Mouse (Mus musculus) spleen, postnatal 10 days (tissue): ENCODE measurements at regions not wholly inside any gene's neighbourhood (a gene's known extent, or its start where the extent isn't known, plus 50 kb on each side); places are given as distances from the start of the nearest gene placed in this dataset.

Experiments
- DNase-seq, 2 experiments: peaks; one replicate each; pipeline ENCODE4 v3.0.0; 2021 to 2022; ENCODE audit warnings: low spot score in 2 of 2

DNA sequence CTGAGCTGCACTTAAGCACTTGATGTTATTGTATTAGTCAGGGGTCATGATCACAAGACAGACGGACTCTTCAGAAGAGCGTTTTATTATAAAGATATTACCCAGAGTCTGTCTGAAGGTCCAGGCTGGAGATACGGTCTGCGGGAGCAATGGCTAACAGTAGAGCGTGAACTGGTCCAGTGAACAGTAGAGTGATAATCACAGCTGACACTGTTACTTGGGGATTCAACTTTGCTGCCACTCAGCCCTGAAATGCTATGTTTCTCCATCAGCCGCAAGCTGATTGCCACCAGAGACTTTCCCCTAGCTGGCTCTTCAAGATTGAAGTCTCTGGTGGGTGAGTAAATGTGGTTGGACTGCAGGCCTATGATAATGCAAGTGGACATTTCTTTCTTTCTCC, 133.1 kb upstream of the Zc3h12c start:
- no peak for DNase-seq

DNA sequence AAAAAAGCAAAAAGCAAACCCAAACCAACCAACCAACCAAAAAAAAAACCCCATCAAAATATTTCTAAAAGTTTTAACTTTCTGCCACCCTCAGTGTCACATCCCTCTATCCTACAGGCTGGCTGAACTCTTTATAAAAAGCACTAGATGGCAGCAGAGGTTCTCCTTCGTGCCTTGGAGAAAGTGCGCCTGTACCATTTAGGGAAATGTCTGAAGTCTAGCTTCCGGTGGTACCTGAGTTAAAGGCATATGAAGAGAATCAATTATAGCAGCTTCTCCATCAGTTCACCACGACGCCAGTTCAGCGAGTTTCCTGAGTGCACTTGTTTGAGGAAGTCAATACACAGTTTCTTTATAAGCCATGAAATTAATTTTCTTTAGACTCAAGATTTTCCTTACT, 130.0 kb upstream of the Zc3h12c start:
- DNase-seq: no peak

DNA sequence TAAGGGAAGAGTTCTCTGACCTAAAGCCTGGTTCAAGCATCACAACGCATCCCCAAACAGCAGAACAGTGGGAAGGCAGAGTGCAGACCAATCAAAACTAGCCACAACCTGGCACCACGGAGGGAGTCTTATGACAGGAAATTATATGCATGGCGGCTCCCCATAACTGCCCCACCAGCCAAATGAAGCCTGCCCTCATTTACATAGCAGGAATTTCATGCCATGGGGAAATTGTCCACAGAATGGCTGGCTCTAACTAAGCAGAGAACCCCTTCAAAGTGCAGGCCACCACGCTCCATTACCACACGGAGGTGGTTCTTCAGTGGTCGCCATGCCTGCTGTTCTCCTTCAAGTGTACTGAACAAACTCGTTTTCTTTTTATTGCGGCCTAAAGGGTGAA, 126.3 kb upstream of the Zc3h12c start:
- DNase-seq: no peak

DNA sequence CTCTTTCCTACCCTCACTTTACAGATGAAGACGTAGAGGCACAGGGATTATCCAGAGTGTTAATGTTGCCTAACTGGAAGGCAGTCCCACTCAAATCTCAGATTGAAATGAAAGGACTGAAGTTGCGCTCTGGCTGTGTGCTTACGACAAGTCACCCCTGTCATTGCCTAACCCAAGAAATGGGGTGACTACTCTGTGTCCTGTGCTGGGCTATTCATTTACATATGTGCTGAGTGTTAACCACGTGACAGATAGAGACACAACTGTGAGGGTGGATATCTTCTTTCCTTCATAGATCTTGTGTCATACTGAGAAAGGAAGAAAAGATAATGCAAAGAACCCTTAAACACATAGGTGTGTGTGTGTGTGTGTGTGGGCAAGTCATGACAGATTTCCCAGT, 120.7 kb upstream of the Zc3h12c start:
- DNase-seq: no peak

DNA sequence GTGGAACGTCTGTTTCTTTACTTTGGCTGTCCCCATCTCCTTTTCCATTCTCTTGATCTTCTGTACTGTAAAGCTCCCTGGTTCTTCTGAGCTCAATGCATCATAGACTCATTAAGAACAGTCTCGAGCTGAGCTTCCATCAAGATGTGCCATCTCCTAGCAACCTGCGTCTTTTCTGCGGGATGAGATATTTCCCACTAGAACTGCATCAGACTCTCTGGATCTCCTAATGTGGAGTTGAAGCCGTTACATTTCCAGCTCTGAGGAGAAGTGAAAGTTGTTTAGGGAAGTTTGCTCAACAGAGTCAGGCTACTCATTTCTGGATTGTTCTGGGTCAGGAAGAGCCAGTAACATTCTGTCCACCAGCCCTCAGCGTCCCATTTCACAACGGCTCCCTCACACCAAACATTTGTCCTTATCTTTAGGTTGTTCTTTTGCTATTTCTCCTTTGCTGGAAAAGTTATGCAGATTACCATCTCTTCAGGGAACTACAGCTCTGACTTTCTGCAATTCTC, 119.4 kb upstream of the Zc3h12c start:
- no peak for DNase-seq

DNA sequence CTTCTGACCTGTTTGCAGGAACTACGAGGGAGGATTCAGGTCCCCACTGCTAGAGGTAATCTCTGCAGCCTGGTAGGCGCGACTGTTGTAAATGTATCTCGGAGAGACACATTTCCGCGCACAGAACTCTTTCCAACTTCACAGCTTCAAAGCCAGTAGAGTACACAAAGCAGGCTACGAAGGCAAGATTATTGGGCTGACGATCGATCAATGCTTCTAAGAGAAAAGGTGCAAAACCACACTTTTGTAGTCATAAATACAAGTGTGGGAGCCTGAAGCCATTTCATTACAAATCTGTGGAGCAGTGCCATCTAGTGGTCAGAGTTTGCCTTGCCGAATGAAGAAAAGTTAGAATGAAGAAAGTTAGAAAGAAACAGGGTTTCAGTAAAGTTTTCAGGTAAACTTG, 118.9 kb upstream of the Zc3h12c start:
- DNase-seq: peak; percentile 49 to 75

DNA sequence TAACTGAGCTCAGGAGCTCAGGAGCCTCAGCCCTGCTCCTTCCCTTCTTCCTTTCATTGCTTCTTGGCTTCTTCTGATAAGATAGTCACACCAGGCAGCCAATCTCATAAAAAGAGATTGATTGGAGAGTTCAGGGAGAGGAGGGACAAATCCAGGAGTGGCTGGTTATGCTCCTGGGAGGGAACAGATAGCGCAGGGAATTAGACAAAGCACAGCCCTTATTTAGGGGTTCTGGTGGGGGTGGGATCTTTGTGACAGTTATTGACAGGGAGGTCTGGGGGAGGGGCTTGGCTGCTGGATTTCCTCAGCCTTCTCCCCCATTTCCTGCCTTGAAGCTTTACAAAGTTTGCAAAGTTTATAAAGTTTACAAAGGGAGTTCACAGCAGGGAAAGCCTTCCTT, 117.7 kb upstream of the Zc3h12c start:
- no peak for DNase-seq

DNA sequence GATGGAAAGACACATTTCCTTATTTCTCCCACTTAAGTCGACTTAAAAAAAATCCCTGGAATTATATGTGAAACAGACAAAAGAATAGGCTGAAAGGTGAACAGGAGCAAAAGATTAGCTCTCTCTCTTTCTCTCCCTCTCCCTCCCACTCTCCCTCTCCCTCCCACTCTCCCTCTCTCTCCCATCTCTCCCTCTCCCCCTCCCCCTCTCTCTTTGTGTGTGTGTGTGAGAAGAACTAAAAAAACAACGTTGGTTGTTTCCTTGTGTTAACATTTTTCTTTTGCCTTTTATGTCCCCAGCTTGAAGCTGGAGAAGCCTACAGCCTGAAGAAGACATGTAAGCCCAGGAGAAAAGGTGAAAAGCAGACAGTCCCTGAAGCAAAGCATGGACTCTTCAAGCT, 115.2 kb upstream of the Zc3h12c start:
- DNase-seq: no peak

DNA sequence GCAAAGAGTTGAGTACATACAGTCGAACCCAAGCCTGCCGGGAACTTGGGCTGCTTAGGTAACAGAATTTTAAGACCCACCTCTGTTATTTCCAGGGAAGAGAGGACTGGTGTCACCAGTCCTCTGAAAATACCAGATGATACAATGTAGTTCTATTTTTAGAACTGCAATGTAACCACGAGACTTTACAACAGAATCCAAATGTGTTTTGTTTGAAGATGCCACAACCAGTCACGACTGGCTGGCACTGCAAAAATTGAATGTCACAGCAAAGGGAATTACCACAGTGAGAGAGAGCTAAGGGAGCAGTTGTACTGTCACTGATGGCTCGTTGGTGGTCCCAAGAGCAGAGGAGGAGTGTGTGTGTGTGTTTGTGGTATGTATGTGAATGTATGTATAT, 112.6 kb upstream of the Zc3h12c start:
- no peak for DNase-seq

DNA sequence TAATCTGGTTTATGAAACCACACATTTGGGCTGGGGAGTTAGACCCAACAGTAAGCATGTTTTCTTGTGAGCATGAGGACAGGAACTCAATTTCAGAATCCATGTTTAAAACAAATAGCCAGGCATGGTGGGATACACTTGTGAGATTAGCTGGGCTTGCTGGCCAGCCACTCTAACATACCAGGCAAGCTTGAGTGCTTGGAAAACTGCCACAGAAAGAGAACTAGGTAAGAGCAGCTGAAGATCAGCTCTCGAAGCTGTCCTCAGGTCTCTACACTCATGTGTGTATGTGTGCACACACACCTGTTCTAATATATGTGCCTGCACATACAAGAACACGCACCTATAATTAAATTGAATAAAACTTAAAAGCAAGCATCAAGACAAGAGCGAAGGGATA, 112.2 kb upstream of the Zc3h12c start:
- no peak for DNase-seq

DNA sequence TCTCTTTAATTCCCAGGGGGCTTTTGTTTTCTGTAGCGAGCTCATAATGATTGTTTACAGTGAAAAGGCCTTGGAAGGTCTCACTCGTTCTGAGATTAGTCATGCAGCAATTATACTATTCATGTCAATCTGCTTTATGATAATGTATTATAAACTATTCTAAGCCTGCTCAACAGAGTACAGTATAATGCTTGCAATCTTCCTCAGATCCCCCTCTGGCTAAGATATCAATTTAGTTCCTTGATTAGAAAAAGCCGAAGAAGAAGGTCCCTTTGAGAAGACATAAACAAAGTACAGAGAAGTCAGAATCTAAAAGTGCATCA, 110.3 kb upstream of the Zc3h12c start:
- no peak for DNase-seq

DNA sequence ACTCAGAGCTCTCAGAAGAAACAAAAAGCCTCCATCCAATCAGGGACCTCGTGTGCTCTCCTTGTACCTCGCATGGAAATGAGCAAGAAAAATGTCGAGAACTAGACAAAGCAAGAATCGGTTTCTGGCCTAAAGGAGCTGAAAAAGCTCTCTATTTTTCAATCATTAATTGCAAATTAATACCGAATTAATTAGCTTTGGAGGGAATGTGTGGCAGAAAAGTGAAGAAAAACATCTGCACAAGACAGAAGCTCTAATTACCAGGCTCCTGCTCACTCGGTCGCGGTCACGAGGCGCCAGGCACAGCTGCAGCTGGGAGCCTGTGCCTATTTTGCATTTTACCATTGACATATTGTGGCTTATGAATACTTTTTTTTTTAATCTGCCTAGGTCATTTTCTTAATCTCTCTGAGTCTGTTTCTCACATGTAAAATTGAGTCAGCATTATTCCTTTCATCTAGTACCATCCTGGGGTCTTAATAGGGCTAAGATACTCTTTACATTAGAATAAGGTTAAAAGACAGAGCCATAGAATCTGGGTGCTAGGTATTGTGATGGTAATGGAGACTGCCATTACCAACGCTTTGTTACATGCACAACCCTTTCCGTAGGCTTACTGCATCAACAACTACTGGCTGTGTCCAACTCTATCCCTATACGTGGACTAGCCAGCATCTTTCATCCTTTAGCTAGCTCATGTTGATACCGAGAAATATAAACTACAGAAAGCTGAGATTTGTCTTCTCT, 109.8 kb upstream of the Zc3h12c start:
- peak in 1 of 2 experiments; percentile 33 for DNase-seq

DNA sequence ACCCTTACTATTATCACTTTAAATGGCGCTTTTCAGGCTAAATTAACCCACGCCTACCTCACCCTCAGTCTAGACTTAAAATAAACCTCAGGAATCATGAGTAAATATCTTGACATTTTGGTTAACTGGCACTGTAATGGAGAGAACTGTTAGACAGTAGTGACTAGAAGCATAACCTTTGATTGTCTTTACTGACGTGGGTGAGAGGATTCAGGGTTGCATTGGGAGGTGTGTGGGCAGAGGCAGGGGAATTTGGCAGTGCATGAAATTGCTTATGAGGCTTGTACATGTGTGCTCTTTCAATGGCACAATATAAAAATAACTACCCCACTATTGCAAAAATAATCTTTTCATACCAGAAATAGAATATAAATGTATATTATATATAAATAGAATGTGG, 105.6 kb upstream of the Zc3h12c start:
- no peak for DNase-seq

DNA sequence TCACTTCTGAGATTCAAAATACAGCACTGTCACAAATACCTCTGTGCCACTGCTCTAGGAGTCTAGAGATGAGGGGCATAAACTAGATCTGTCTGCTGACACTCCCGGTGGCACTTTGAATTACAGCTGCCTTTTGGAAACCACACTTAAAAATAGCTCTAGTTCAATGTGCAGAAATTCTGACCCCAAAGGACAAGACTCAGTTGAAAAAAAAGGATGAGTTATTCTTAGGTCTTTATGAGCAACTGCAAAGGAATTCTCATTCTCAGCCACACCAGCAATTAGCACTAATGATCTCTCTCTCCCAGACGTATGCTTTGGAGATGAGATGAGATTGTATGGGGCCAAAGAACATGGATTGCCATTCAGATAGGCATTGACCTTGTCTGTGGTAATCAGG, 104.3 kb upstream of the Zc3h12c start:
- DNase-seq: no peak

DNA sequence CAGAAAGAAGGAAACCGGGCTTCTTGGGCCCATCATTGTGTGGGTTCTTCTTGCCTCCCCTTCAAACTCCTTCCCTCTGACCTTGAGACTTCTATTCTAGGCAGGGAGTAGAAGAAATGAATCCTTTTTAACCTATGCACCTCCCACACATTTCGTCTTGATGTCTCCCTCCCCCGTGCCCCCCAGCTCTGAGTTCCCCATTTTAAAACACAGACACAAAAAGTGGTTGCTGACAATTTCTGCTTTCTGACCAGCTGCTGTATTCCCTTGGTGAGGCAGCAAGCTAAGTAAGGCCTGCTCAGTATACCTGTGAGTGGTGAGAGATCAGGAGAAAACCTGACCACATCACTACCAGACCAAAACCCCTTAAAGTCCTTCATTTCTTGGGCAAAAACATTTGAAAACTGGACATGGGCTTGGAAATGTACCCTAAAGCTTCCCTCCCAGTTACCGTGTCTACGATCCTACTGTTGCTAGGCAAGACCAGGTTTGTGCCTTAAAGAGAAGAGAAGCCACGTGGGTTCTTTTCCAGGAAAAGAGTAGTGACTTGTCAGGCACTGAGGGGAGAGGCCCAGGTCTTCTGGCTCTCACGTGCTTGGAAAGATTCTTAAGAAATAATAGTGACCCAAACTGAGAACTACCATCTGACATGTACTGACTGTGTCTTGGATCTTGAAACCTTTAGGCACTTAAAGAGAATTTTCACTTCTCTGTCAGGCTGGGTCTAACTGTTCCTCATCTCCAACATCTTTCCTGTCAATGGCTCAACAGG, 103.2 kb upstream of the Zc3h12c start:
- DNase-seq: peak in 1 of 2 experiments; percentile 43

DNA sequence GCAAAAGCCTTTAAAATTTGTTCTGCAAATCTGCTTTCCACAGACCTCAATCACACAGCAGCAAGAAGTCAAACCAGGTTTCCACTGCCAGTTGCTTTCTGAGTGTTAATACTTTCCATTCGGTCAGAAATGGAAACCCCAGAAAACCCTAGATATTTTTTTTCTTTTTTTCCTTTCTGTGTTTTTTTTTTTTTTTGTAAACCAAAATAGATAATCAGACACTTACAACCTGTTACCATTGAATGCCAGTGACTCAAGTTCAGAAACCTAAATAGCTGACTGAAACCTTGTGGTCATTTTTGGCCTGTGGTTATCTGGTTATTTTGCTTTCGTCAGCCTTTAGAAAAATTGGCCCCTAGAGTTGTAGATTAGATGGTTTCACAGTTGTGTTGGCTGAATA, 93.2 kb upstream of the Zc3h12c start:
- DNase-seq: no peak

DNA sequence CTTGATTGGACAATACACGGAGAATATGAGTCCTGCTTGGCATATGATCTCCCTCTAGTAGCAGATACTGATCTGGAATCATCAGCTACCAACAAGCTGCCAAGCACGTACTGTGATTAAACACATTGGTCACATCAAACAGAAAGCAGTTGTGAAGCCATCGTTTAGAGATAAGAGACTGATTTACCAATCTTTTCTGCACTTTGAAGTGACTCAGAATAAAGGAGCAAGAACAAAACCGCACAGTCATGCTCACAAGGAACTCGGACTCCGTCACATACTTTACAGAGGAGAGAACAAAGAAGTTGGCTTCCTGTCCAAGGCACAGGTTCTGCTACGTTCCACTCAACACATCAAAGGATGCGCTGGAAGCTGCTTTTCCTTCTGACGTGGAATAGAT, 91.1 kb upstream of the Zc3h12c start:
- DNase-seq: no peak

DNA sequence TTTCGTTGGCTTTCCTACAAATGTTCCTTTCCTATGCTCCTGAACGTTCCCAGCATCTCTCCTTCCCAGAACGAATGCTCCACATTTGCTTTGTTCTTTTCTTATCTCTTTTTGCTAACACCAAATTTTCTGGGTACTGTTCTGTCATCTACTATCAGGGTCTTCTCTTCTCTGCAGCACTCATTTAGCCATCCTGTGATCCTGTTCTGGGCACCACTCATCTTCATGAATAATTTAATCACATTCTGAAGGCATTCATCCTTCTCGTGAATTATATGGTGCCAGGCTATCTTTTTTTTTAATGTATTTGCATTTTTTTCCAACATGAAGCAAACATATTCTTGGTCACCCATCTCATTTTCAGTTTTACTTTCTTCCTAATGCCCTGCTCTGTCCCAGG, 87.3 kb upstream of the Zc3h12c start:
- DNase-seq: no peak

DNA sequence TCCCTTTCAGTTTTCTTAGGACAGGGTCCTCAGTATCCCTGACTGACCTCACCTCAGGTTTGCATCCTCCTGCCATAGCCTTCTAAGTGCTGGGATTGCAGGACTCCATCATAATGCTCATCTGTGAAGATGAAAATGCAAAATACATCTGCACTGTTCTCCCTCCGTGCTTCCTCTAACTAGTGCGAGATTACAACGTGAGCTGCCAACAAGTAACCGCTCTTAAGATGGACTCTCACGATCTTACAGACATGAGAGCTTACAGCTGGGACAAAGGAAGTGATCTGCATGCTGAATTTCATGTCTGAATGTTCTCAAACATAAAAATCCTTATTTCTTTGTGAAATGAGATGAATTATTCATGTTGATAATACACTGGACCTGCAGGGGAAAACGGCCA, 86.1 kb upstream of the Zc3h12c start:
- no peak for DNase-seq

DNA sequence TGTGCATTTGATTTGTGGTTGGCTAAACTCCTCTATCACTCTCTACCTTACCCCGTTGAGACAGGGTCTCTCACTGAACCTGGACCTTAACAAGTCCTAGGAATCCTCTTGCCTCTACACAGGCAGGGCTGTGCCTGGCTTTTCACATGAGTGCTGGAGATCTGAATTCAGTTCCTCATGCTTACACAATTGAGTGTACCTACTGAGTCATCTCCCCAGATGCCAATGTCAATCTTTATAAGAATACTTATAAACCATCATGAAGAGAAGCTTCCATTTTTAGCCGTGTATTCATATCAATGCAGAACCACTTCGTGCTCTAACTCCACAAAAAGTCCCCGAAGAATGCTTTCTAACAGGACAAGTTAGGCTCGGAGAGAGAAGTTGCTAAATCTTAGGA, 83.1 kb upstream of the Zc3h12c start:
- DNase-seq: no peak

DNA sequence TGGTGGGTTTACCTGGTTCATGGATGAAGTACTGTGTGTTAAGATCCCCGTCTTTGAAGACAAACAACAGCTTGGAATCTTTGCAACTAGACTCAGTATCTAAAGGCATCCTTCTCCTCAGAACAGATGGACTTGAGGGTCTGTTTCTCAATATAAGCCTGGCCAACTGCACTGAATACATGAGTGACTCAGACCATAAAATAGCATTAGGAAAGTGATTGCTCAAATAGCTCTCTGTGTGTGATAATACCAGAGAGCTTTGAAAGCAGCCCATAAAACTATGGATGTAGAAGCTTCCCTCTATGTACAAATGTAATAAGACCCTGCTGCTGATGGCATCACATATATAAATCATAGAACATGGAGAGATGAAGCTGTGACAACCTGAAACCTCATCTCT, 78.3 kb upstream of the Zc3h12c start:
- DNase-seq: no peak

DNA sequence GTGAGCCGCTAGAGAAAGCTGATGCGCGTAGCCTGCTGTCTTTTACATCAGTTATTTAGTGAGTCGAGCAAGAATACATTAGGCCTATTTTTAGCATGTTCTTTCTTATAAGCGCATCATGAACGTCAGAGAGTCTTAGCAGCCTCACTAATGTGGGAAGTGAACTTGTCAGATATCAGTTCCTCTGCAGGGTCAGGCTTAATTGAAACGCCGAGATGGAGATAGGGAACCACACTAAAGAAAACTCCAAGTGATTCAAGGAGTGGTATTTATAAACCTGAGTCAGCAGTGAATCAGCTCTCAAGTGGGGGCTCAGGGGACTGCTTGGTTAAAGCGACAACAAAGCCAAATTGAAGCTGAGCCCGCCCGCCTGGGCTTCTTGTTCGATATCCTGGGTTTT, 75.7 kb upstream of the Zc3h12c start:
- no peak for DNase-seq

DNA sequence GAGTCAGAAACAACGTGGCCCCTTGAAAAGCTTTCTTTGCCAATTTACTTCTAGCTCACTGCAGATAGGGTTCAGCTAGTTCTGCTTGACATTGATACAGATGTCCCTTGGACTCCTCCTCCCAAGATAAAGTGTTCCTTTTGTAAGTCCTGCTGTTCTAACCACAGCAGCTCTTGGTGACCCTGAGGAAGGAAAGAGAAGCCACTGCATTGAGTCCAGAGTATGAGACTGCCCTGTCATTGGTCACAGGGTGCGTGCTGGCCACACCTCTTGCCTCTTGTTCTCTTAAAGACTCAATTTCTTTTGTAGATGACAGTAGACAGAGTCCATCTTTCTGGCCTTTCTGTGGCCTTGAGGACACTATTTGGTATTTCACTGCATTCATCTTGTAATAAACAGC, 74.7 kb upstream of the Zc3h12c start:
- no peak for DNase-seq

DNA sequence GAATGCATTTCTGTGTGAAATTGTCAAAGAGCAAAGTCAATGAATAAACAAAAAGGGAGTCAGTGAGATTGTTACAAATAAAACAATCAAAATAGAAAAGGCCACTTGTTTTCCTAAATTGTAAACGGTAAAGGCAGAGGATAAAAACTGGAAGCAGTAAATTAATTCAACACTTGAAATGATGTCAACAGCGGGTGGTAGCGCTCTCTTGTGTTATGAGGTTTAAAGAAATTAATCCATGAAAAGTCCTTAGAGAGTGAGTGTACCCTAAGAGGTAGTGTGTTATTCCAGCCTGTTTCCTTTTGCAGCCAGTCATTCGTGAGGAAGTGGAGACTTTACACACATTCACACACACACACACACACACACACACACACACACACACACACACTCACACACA, 73.2 kb upstream of the Zc3h12c start:
- no peak for DNase-seq
